Mouse (Mus musculus): ENCODE measurements around the gene Hnrnpf.

GRCm38 (mm10) chr6:117885943-117886342 is 14.2 kb upstream of the Hnrnpf start:
- TF ChIP-seq EP300 (IDR thresholded peaks at IDR 0.05): no peak
- TF ChIP-seq CTCF (IDR thresholded peaks at IDR 0.05): no peak

Measured in lung, postnatal 0 days (tissue).